Mouse (Mus musculus): Measurements from ENCODE around the gene Jag1. TPM values are rescaled to one million over a fixed set of nuclear protein-coding genes. Genes with fewer than 3 reads are reported as not detected.

Jag1 gene
- total RNA-seq (2021) = 10 to 100 TPM; 17.9 to 20.6 TPM

DNA sequence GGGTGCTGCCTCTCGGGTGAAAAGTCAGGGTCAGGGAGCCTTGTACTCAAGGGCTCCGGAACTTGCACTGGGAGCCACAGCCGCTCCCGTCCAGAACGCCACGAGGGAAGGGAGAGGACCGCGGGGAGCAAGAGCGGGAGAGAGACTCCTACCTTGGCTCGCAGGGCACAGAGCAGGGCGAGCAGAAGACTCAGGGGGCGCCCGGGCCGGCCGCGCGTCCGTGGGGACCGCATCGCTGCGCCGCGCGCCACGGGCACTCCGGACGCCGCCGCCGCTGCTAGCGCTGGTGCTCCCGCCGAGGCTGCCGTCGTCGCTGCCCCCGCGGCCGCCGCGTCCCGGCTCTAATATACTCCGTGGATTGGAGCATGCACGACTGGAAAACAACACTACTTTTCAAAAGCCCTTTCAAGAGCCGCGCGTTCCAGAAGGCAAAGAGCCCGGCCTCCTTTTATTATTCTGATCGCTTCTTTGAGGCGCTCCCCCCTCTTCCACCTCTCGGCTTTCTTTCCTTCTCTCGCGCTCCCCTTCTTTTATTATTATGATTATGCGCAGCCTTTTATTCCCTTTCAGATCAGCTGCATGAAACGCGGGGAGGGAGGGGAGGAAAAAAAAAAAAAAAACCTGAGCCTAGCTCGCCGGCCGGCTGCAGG, at the start of gene Jag1:
Gene Jag1 (minus strand): TSS at position 620 of the 650 bp plus-strand sequence.
- intact Hi-C loops (cut with DNase I) = loop anchor here (5.0 to 10.0 kb wide), 3 partner anchors 309 to 551 kb away; no protein-coding TSS in a partner anchor
- DNase-seq = peak; percentile 58 to 69

- intact Hi-C loops (cut with DNase I) = no loop called here
- no peak for DNase-seq
Measured at GRCm38 (mm10) chr2:137156018-137156417, 39.6 kb upstream of the Jag1 start.

GRCm38 (mm10) chr2:137153825-137154224, 37.4 kb upstream of the Jag1 start:
- no peak for DNase-seq
- intact Hi-C loops (cut with DNase I) = no loop called here

GRCm38 (mm10) chr2:137153172-137153667, 36.8 kb upstream of the Jag1 start:
- DNase-seq = no peak
- intact Hi-C loops (cut with DNase I) = no loop called here

- intact Hi-C loops (cut with DNase I) = no loop called here
- DNase-seq = no peak
Measured at GRCm38 (mm10) chr2:137150953-137151352, 34.5 kb upstream of the Jag1 start.

GRCm38 (mm10) chr2:137146938-137147666, 30.7 kb upstream of the Jag1 start:
- DNase-seq = no peak
- intact Hi-C loops (cut with DNase I) = no loop called here

- DNase-seq = no peak
Measured at GRCm38 (mm10) chr2:137138063-137138462, 21.6 kb upstream of the Jag1 start.

GRCm38 (mm10) chr2:137134035-137134434, 17.6 kb upstream of the Jag1 start:
- intact Hi-C loops (cut with DNase I) = no loop called here

More at GRCm38 (mm10) chr2:137138063-137138462, 21.6 kb upstream of the Jag1 start:
- intact Hi-C loops (cut with DNase I) = no loop called here

DNA sequence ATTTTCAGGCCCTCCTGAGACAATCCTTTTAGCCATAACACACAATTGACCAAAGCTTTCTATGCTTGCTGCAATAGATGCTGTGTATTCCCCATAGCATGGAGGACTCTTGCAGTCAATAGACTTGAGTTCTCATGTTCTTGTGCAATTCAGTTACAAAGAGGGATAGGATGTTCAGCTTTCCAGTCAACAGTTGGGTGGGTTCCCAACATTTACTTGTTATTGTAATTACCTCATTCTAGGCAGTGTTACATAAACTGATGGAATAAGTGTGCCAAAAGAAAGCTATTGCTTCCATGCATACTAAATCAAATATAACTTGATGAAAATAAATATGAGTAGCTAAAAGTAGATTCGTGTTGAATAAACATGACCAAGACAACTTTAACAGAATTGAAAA, 8.4 kb upstream of the Jag1 start:
- intact Hi-C loops (cut with DNase I) = no loop called here
- DNase-seq = no peak

More at GRCm38 (mm10) chr2:137134035-137134434, 17.6 kb upstream of the Jag1 start:
- DNase-seq = no peak

DNA sequence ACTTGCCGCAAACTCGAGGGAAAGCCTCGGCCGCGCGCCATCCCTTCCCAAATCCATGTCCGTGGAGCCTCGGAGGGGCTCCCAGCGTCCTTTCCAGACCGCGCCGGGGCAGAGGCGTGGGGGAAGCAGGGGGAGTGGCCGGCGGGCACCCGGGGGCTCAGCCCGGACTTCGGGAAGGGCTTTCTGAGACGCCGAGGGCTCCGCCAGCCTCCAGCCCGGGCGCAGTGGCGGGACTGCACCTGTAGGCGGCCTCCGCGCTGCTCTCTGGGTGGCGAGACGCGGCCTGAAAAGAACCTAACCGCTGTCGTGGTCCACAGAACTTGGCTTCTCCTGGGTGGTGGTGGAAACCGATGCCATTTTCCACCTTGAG, 862 bp upstream of the Jag1 start:
- DNase-seq = peak; percentile 92 to 93
- intact Hi-C loops (cut with DNase I) = loop anchor here (1.0 to 10.0 kb wide), 4 partner anchors 307 to 615 kb away; no protein-coding TSS in a partner anchor

DNA sequence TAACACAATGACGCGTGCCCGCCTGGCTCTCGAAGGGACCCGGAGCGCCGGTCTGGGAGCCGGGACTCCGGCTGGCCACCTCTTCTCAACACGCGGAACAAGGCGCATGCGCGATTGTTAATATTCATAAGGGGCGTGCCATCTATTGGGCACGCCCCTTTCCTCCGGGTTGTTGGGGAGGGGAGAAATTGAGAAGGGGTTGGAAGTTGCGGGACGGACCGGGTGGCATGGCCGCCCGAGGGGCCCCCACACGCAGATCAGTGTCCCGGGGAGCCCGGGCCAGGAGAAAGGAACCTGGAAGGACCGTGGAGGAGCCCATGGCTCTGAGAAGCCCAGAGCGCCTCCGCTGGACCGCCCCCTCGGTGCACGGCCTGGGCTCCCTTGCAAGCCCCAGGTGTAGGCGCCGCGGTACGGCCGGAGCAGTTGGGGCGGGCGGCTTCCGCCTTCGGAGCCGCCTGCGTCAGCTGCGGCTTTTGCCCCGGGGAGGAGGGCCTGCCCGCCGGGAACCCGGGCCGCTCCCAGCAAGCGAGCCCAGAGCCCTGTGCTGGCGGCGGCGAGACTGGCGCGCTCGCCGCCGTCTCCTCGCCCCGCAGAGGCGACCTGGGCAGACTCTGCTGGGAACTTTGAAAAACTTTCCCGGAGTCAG, 354 bp upstream of the Jag1 start:
- intact Hi-C loops (cut with DNase I) = loop anchor here (1.0 to 10.0 kb wide), 4 partner anchors 308 to 616 kb away; no protein-coding TSS in a partner anchor
- peak; percentile 94 to 96 for DNase-seq

GRCm38 (mm10) chr2:137115241-137116024, 1.0 kb downstream of the Jag1 start:
- intact Hi-C loops (cut with DNase I) = loop anchor here (2.0 to 10.0 kb wide), 6 partner anchors 201 to 827 kb away; no protein-coding TSS in a partner anchor
- peak; percentile 51 to 55 for DNase-seq

GRCm38 (mm10) chr2:137114248-137115096, 2.0 kb downstream of the Jag1 start:
- DNase-seq = peak; percentile 87 to 88
- intact Hi-C loops (cut with DNase I) = loop anchor here (2.0 to 10.0 kb wide), 7 partner anchors 117 to 828 kb away; no protein-coding TSS in a partner anchor

DNA sequence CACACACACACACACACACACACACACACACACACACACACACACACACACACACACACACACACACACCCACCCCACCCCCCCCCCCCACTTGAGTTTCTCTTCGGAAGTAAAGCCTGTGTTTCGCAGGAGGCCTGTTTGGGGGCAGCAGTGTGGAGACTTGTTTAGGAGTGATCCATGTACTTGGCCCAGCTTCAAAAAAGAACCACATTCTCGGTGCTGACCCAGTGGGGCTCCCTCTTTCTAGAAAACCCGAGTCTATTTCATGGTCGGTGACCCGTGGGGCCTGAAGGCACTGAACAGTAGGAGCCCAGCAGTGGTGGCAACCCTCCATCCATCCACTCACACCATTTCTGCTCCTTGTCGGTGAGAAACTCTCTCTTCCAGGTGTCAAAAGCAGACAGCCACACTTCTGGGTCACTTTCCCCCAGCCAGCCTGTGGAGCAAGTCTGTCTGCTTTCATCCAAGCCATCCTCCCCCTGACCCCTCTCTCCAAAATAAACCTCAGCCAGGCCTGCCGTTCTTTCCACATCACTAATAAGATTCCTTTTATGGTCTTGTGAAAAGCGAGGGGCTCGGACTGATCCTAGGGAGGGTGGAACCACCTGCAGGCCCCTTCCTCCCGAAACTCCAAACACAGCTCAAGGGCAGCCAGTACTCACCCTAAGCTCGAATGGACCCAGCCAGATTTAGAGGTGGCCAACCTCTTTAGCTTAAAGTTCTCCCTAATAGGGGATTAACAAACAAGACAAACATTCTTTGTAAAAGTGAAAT, 3.0 kb downstream of the Jag1 start:
- intact Hi-C loops (cut with DNase I) = loop anchor here (2.0 to 10.0 kb wide), 6 partner anchors 116 to 829 kb away; no protein-coding TSS in a partner anchor
- DNase-seq = peak in 1 of 2 experiments; percentile 25

- no peak for DNase-seq
- intact Hi-C loops (cut with DNase I) = loop anchor here (5.0 to 10.0 kb wide), 3 partner anchors 113 to 464 kb away; no protein-coding TSS in a partner anchor
Measured at GRCm38 (mm10) chr2:137110214-137110898, 6.1 kb downstream of the Jag1 start.

- intact Hi-C loops (cut with DNase I) = loop anchor here (5.0 to 10.0 kb wide), 3 partner anchors 112 to 465 kb away; no protein-coding TSS in a partner anchor
- peak; percentile 41 to 49 for DNase-seq
Measured at GRCm38 (mm10) chr2:137109321-137110213, 6.9 kb downstream of the Jag1 start.

DNA sequence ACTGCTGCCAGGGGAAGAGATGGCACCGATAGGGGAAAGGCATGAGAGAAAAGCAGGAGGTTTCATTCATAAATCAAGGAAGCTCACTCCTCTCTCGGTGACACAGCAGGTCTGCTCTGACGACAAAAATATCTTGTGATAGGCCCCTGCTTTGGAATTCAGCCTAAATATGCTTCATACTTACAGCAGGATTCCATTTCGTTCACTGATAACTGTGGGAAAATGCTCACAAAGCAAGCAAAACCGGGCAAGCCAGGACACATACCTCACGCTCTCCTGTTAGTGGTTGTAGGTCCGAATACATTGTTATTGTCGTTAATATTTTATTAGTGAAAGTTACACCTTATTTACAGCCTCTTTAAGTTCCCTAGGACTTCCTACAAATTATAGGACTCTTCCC, 8.5 kb downstream of the Jag1 start:
- intact Hi-C loops (cut with DNase I) = no loop called here
- DNase-seq = no peak
